Mouse (Mus musculus) bone marrow, adult 2 months (tissue): ENCODE data around the gene Aftph. TPM values are rescaled to one million over a fixed set of nuclear protein-coding genes. Genes with fewer than 3 reads are reported as not detected.
"Not testable (repeated sequence)": the region's sequence is repeated elsewhere in the genome, so short reads cannot be mapped to it uniquely, and the experiment has no call there.

Experiments used
- H3K27ac ChIP-seq: fragments of 200-500 bp; 2 replicates; pipeline ENCODE4 v1.5.1; 2012; ENCODE audit warnings: low read depth, mild to moderate bottlenecking, control low read depth, inconsistent platforms, low read length; ENCODE audit not compliant: control insufficient read depth, poor library complexity, insufficient read depth
- H3K4me1 ChIP-seq: fragments of 200-500 bp; 2 replicates; pipeline ENCODE4 v1.6.1; 2011; ENCODE audit warnings: low read length; ENCODE audit not compliant: control insufficient read depth, insufficient read depth
- H3K4me3 ChIP-seq: fragments of 200-500 bp; replicated peaks from 2 replicates; pipeline ENCODE3; 2011; ENCODE audit warnings: mild to moderate bottlenecking, low read depth, low read length, control low read depth; ENCODE audit not compliant: control insufficient read depth
- CTCF ChIP-seq: fragments of 200-500 bp; IDR thresholded peaks from 2 replicates; pipeline ENCODE4 v1.5.1; 2011; ENCODE audit warnings: low read length, control low read depth; ENCODE audit not compliant: control insufficient read depth, insufficient read depth
- POLR2A ChIP-seq: fragments of 200-500 bp; IDR thresholded peaks from 2 replicates; pipeline ENCODE4 v1.6.1; 2011; ENCODE audit warnings: low read depth, mild to moderate bottlenecking, control low read depth, low read length, borderline replicate concordance; ENCODE audit not compliant: control insufficient read depth
- WGBS: fragments of 180-500 bp; shearing (Covaris S2); methylation state at CpG from one replicate; pipeline ENCODE4 v1.1.7; 2018; 5-methylcytosine and 5-hydroxymethylcytosine counted together
- polyA plus RNA-seq: library from polyadenylated mRNA; stranded (reverse); fragments of >200 nt; gene quantifications from 2 replicates; pipeline ENCODE4 v1.2.4, GENCODE M21; 2011; ENCODE audit warnings: low replicate concordance; ENCODE audit not compliant: missing spikeins, insufficient read depth, insufficient read length

The Aftph gene
- polyA plus RNA-seq, 1 experiment: 40.8 TPM

GRCm38 (mm10) chr11:20780312-20780711 is 38.9 kb upstream of the Aftph start:
- 60% methylated on average over 4 of the region's 4 CpGs for WGBS
- Histone ChIP-seq H3K4me3 (no peak overlapping the region), H3K4me1 (peaks cover 2% of the 10 kb centered on the region; the same call in 1 of the 2 replicates), H3K27ac (no peak overlapping the region)
- TF ChIP-seq POLR2A (no peak), CTCF (no peak)

GRCm38 (mm10) chr11:20778861-20779563 is 37.6 kb upstream of the Aftph start:
- WGBS: 53% methylated on average over 3 of the region's 3 CpGs
- no peak overlapping the region for H3K4me3 ChIP-seq
- H3K4me1 ChIP-seq: peaks cover 2% of the 10 kb centered on the region; the same call in 1 of the 2 replicates
- H3K27ac ChIP-seq: no peak overlapping the region
- no peak for TF ChIP-seq POLR2A
- TF ChIP-seq CTCF: no peak

GRCm38 (mm10) chr11:20778298-20778697 is 36.9 kb upstream of the Aftph start:
- no peak for TF ChIP-seq POLR2A
- TF ChIP-seq CTCF: no peak
- Histone ChIP-seq H3K27ac (no peak overlapping the region), H3K4me1 (peaks cover 2% of the 10 kb centered on the region; the same call in 1 of the 2 replicates), H3K4me3 (no peak overlapping the region)
- 0% methylated on average over 1 of the region's 1 CpGs for WGBS

GRCm38 (mm10) chr11:20776668-20777067 is 35.3 kb upstream of the Aftph start:
- Histone ChIP-seq H3K27ac (no peak overlapping the region), H3K4me1 (peaks cover 2% of the 10 kb centered on the region; the same call in 1 of the 2 replicates), H3K4me3 (no peak overlapping the region)
- TF ChIP-seq POLR2A (no peak), CTCF (no peak)

GRCm38 (mm10) chr11:20772642-20773041 is 31.3 kb upstream of the Aftph start:
- Histone ChIP-seq H3K27ac (no peak overlapping the region), H3K4me1 (no peaks in the 10 kb centered on the region), H3K4me3 (no peak overlapping the region)
- WGBS: 66% methylated on average over 1 of the region's 1 CpGs
- TF ChIP-seq POLR2A (no peak), CTCF (no peak)

GRCm38 (mm10) chr11:20771827-20772226 is 30.4 kb upstream of the Aftph start:
- not testable (repeated sequence) for H3K4me1 ChIP-seq
- WGBS: 78% methylated on average over 9 of the region's 9 CpGs

GRCm38 (mm10) chr11:20761984-20762383 is 20.6 kb upstream of the Aftph start:
- H3K4me3 ChIP-seq, H3K27ac ChIP-seq, H3K4me1 ChIP-seq: not testable (repeated sequence)
- WGBS: 21% methylated on average over 10 of the region's 10 CpGs

More at GRCm38 (mm10) chr11:20771827-20772226, 30.4 kb upstream of the Aftph start:
- not testable (repeated sequence) for H3K4me3 ChIP-seq, H3K27ac ChIP-seq

- WGBS: 78% methylated on average over 2 of the region's 2 CpGs
- TF ChIP-seq POLR2A (no peak), CTCF (no peak)
- Histone ChIP-seq H3K4me1 (no peaks in the 10 kb centered on the region), H3K27ac (no peak overlapping the region), H3K4me3 (no peak overlapping the region)
Measured at GRCm38 (mm10) chr11:20750573-20750972, 9.2 kb upstream of the Aftph start.

- H3K4me3 ChIP-seq: no peak overlapping the region
- H3K27ac ChIP-seq: no peak overlapping the region
- no peak for TF ChIP-seq CTCF
- no peak for TF ChIP-seq POLR2A
- H3K4me1 ChIP-seq: no peaks in the 10 kb centered on the region; the same call in 1 of the 2 replicates
Measured at GRCm38 (mm10) chr11:20743353-20743752, 2.0 kb upstream of the Aftph start.
